Mouse (Mus musculus) MEL (cell line): ENCODE results near the gene Inhbe. TPM values are rescaled to one million over a fixed set of nuclear protein-coding genes. Genes with fewer than 3 reads are reported as not detected.

Source experiments
- DNase-seq: peaks from one replicate; pipeline ENCODE4 v3.0.0; 2011; ENCODE audit warnings: low read depth, low spot score
- H3K27ac ChIP-seq: 2 replicates; pipeline ENCODE4 v1.5.1; 2012; ENCODE audit warnings: low read depth, mild to moderate bottlenecking, control low read depth, low read length, moderate library complexity; ENCODE audit not compliant: control insufficient read depth
- H3K27me3 ChIP-seq, 2 experiments: fragments of 150-350 bp in 1 of 2; sonication (generic) in 1 of 2; 2 replicates each; pipeline ENCODE4 v1.6.1; 2012; ENCODE audit warnings: low read length in 2 of 2, mild to moderate bottlenecking in 2 of 2, improper control_type of control experiment in 1 of 2, moderate library complexity in 1 of 2; ENCODE audit not compliant: insufficient read depth in 2 of 2, control insufficient read depth in 1 of 2
- H3K36me3 ChIP-seq, 2 experiments: 2 replicates each; pipeline ENCODE4 v1.6.1; 2012 to 2014; ENCODE audit warnings: low read length in 2 of 2, improper control_type of control experiment in 1 of 2, inconsistent platforms in 1 of 2, mild to moderate bottlenecking in 1 of 2; ENCODE audit not compliant: insufficient read depth in 2 of 2, control insufficient read depth in 1 of 2
- H3K4me1 ChIP-seq, 2 experiments: fragments of 150-350 bp in 1 of 2; sonication (generic) in 1 of 2; 2 replicates each; pipeline ENCODE4 v1.6.1; 2012; ENCODE audit warnings: low read length in 2 of 2, improper control_type of control experiment in 1 of 2, mild to moderate bottlenecking in 1 of 2; ENCODE audit not compliant: insufficient read depth in 2 of 2, control insufficient read depth in 1 of 2
- H3K4me3 ChIP-seq, 2 experiments: fragments of 150-350 bp in 1 of 2; sonication (generic) in 1 of 2; 2 replicates each; pipeline ENCODE4 v1.5.1; 2012; ENCODE audit warnings: low read depth in 2 of 2, low read length in 2 of 2, mild to moderate bottlenecking in 2 of 2, moderate library complexity in 2 of 2, control low read depth in 1 of 2, improper control_type of control experiment in 1 of 2; ENCODE audit not compliant: control insufficient read depth in 1 of 2, insufficient read depth in 1 of 2
- H3K79me2 ChIP-seq: 2 replicates; pipeline ENCODE4 v1.6.1; 2012; ENCODE audit warnings: mild to moderate bottlenecking, low read length, moderate library complexity; ENCODE audit not compliant: control insufficient read depth, poor library complexity, insufficient read depth
- H3K9ac ChIP-seq: 2 replicates; pipeline ENCODE4 v1.6.1; 2012; ENCODE audit warnings: low read depth, mild to moderate bottlenecking, control low read depth, low read length, moderate library complexity; ENCODE audit not compliant: control insufficient read depth, poor library complexity, severe bottlenecking
- H3K9me3 ChIP-seq: fragments of 150-350 bp; sonication (generic); replicated peaks from 2 replicates; pipeline ENCODE4 v1.6.1; 2012; ENCODE audit warnings: mild to moderate bottlenecking, low read length, improper control_type of control experiment, moderate library complexity; ENCODE audit not compliant: insufficient read depth
- CHD1 ChIP-seq: IDR thresholded peaks from 2 replicates; pipeline ENCODE4 v1.6.1; 2012; ENCODE audit warnings: low read depth, mild to moderate bottlenecking, inconsistent platforms, low read length, improper control_type of control experiment
- CHD2 ChIP-seq: IDR thresholded peaks from 2 replicates; pipeline ENCODE4 v1.6.1; 2011; ENCODE audit warnings: low read length, improper control_type of control experiment
- ELF1 ChIP-seq: IDR thresholded peaks from 2 replicates; pipeline ENCODE4 v1.6.1; 2014; ENCODE audit warnings: low read depth, mild to moderate bottlenecking, inconsistent platforms, low read length, improper control_type of control experiment, moderate library complexity
- HCFC1 ChIP-seq: IDR thresholded peaks from 2 replicates; pipeline ENCODE4 v1.6.1; 2012; ENCODE audit warnings: low read depth, mild to moderate bottlenecking, inconsistent platforms, low read length, improper control_type of control experiment, moderate library complexity
- JUND ChIP-seq: IDR thresholded peaks from 2 replicates; pipeline ENCODE4 v1.6.1; 2011; ENCODE audit warnings: low read depth, mild to moderate bottlenecking, improper control_type of control experiment, low read length
- KAT2A ChIP-seq: conservative IDR thresholded peaks from 2 replicates; pipeline ENCODE4 v1.6.1; 2012; ENCODE audit warnings: low read depth, low read length, improper control_type of control experiment, inconsistent platforms
- MAFK ChIP-seq: IDR thresholded peaks from 2 replicates; pipeline ENCODE4 v1.6.1; 2011; ENCODE audit warnings: low read depth, mild to moderate bottlenecking, low read length, improper control_type of control experiment, borderline replicate concordance
- MAX ChIP-seq: IDR thresholded peaks from 2 replicates; pipeline ENCODE4 v1.6.1; 2011; ENCODE audit warnings: low read length, improper control_type of control experiment
- MEF2A ChIP-seq: IDR thresholded peaks from 2 replicates; pipeline ENCODE4 v1.6.1; 2014; ENCODE audit warnings: low read depth, mild to moderate bottlenecking, inconsistent platforms, low read length, improper control_type of control experiment; ENCODE audit not compliant: poor library complexity, insufficient replicate concordance, severe bottlenecking; ENCODE audit errors: extremely low read depth
- NRF1 ChIP-seq: IDR thresholded peaks from 2 replicates; pipeline ENCODE4 v1.6.1; 2014; ENCODE audit warnings: low read depth, mild to moderate bottlenecking, inconsistent platforms, low read length, improper control_type of control experiment, moderate library complexity; ENCODE audit not compliant: poor library complexity, insufficient read depth, severe bottlenecking
- SMC3 ChIP-seq: IDR thresholded peaks from 2 replicates; pipeline ENCODE4 v1.6.1; 2011; ENCODE audit warnings: low read depth, low read length, improper control_type of control experiment
- TCF12 ChIP-seq: IDR thresholded peaks from 2 replicates; pipeline ENCODE4 v1.6.1; 2014; ENCODE audit warnings: low read depth, mild to moderate bottlenecking, inconsistent platforms, low read length, improper control_type of control experiment, moderate library complexity
- USF1 ChIP-seq: IDR thresholded peaks from 2 replicates; pipeline ENCODE4 v1.6.1; 2014; ENCODE audit warnings: low read depth, mild to moderate bottlenecking, inconsistent platforms, low read length, improper control_type of control experiment, moderate library complexity
- ZNF384 ChIP-seq: IDR thresholded peaks from 2 replicates; pipeline ENCODE4 v1.6.1; 2012; ENCODE audit warnings: low read depth, mild to moderate bottlenecking, inconsistent platforms, low read length, improper control_type of control experiment
- polyA plus RNA-seq, 2 experiments: library from polyadenylated mRNA; stranded (reverse) in 1 of 2; unstranded in 1 of 2; fragments of >175 nt in 1 of 2; fragments of >200 nt in 1 of 2; gene quantifications; 2 replicates each; pipeline versions ENCODE4 v1.2.1 to v1.2.4; 2012; ENCODE audit warnings: low replicate concordance in 2 of 2, low read depth in 1 of 2; ENCODE audit not compliant: insufficient read length in 2 of 2, insufficient read depth in 1 of 2, missing spikeins in 1 of 2
- total RNA-seq: library from RNA; depleted of rRNA; stranded (reverse); fragments of 300-350 nt; gene quantifications from 2 replicates; pipeline ENCODE4 v1.2.3, GENCODE M21; 2012

The Inhbe gene
- total and polyA plus RNA-seq, 3 experiments, result 0.03 TPM; not detected in 2

GRCm38 (mm10) chr10:127341891-127342639, 12.1 kb downstream of the Inhbe start, which contains the start of gene Gli1 (continued):
- no peak for TF ChIP-seq JUND
- TF ChIP-seq, all 39 proteins: peak for 12

GRCm38 (mm10) chr10:127341360-127341690, 12.9 kb downstream of the Inhbe start:
- no peak for DNase-seq
- Histone ChIP-seq H3K9ac (peak overlapping the region; percentile 57), H3K27ac (no peak overlapping the region), H3K36me3 (peaks cover 0 to 2% of the 10 kb centered on the region in 2 experiments; a peak in 1 of 4 replicates), H3K27me3 (no peaks in the 10 kb centered on the region), H3K4me3 (peak overlapping the region; percentile 38 to 55; a peak in 3 of 4 replicates), H3K4me1 (0 out of 4 replicates have a peak, but pooled peaks cover 0 to 3% of the 10 kb centered on the region in 2 experiments), H3K9me3 (no peaks in the 10 kb centered on the region), H3K79me2 (no peaks in the 10 kb centered on the region; the same call in 1 of the 2 replicates)
- TF ChIP-seq MAFK (no peak), HCFC1 (no peak), TCF12 (no peak), MEF2A (no peak), SMC3 (no peak), NRF1 (no peak), MAX (no peak), KAT2A (no peak), CHD1 (no peak), USF1 (no peak), ZNF384 (no peak), ELF1 (no peak)
- TF ChIP-seq, all 39 proteins: peak for 0

GRCm38 (mm10) chr10:127340577-127341359, 13.4 kb downstream of the Inhbe start:
- peak; percentile 50 for DNase-seq
- 0 out of 4 replicates have a peak, but pooled peaks cover 0 to 3% of the 10 kb centered on the region in 2 experiments for H3K4me1 ChIP-seq
- H3K9ac ChIP-seq, result peak overlapping the region; percentile 50
- TF ChIP-seq JUND (no peak), CHD2 (no peak), ELF1 (no peak)
- no peak overlapping the region for H3K27ac ChIP-seq
- no peaks in the 10 kb centered on the region for H3K27me3 ChIP-seq
- no peaks in the 10 kb centered on the region; the same call in 1 of the 2 replicates for H3K79me2 ChIP-seq
- peaks cover 0 to 2% of the 10 kb centered on the region in 2 experiments; a peak in 1 of 4 replicates for H3K36me3 ChIP-seq
- H3K4me3 ChIP-seq, result peak overlapping the region; percentile 38 to 95
- H3K9me3 ChIP-seq, result no peaks in the 10 kb centered on the region
